Mouse (Mus musculus): Measurements from ENCODE around the gene Ugt1a6b.

Gene Ugt1a6b

GRCm38 (mm10) chr1:88266123-88266522 is 163.1 kb downstream of the Ugt1a6b start:
- DNase-seq: no peak

- no peak for DNase-seq
Measured at GRCm38 (mm10) chr1:88267489-88267888, 164.4 kb downstream of the Ugt1a6b start.

- no peak for DNase-seq
Measured at GRCm38 (mm10) chr1:88268070-88268469, 165.0 kb downstream of the Ugt1a6b start.
